Mouse (Mus musculus) lung, embryonic 16.5 days (tissue): ENCODE measurements at regions not wholly inside any gene's neighbourhood (a gene's known extent, or its start where the extent isn't known, plus 50 kb on each side); places are given as distances from the start of the nearest gene placed in this dataset.

ENCODE experiments used
- ATAC-seq: fragments of 200-750 bp; cut with Nextera tagmentation; 2 replicates; pipeline ENCODE4 v1.8.0; 2017; ENCODE audit warnings: low read depth, mild to moderate bottlenecking, moderate library complexity
- H3K27ac ChIP-seq: fragments of 300-500 bp; sonication (generic); 2 replicates; pipeline ENCODE4 v1.5.1; 2014; ENCODE audit warnings: mild to moderate bottlenecking, control low read depth, low read length
- H3K27me3 ChIP-seq: fragments of 300-500 bp; sonication (generic); 2 replicates; pipeline ENCODE4 v1.6.1; 2014; ENCODE audit warnings: low read depth, low read length, mixed read lengths; ENCODE audit not compliant: control insufficient read depth, insufficient read depth
- H3K36me3 ChIP-seq: fragments of 300-500 bp; sonication (generic); 2 replicates; pipeline ENCODE4 v1.6.1; 2014; ENCODE audit warnings: low read length; ENCODE audit not compliant: control insufficient read depth, insufficient read depth
- H3K4me1 ChIP-seq: fragments of 300-500 bp; sonication (generic); replicated peaks from 2 replicates; pipeline ENCODE4 v1.6.1; 2014; ENCODE audit warnings: low read length, mixed read lengths; ENCODE audit not compliant: control insufficient read depth, insufficient read depth
- H3K4me2 ChIP-seq: fragments of 300-500 bp; sonication (generic); 2 replicates; pipeline ENCODE4 v1.6.1; 2014; ENCODE audit warnings: low read depth, low read length, control low read depth
- H3K4me3 ChIP-seq: fragments of 300-500 bp; sonication (generic); 2 replicates; pipeline ENCODE4 v1.5.1; 2014; ENCODE audit warnings: mild to moderate bottlenecking, low read length, control low read depth
- H3K9ac ChIP-seq: fragments of 300-500 bp; sonication (generic); 2 replicates; pipeline ENCODE4 v1.6.1; 2014; ENCODE audit warnings: low read length, control low read depth
- H3K9me3 ChIP-seq: fragments of 300-500 bp; sonication (generic); 2 replicates; pipeline ENCODE4 v1.6.1; 2016; ENCODE audit warnings: low read length; ENCODE audit not compliant: control insufficient read depth
- WGBS: fragments of 180-500 bp; shearing (Covaris S2); extraction: QIAGEN DNeasy Blood & Tissue Kit; methylation state at CpG from one replicate; pipeline ENCODE4 v1.1.7; 2014; 5-methylcytosine and 5-hydroxymethylcytosine counted together

DNA sequence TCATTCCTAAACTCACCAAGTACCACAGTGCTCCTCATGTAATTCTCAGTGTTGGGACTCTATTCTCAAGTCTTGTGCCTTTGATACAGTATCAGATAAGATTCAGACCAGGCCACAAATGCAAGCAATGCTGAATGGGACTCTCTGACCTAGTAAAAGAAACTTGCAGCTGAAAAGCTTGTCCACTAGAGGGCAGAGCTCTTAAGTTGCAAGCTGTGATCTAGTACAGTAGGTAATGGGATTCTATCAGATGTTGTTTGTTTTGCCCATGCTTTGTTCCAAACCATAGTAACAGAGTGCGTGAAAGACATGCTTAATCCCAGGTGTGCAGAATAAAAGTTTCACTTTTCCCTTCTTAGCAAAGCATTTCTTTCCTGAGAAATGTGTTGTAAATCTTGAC is 383.2 kb upstream of the Chrm2 start:
- ATAC-seq: no peak
- 34% methylated on average over 1 of the region's 1 CpGs for WGBS
- Histone ChIP-seq H3K9ac (no peak overlapping the region), H3K4me1 (0 out of 2 replicates have a peak, but pooled peaks cover 3% of the 10 kb centered on the region), H3K4me2 (no peak overlapping the region), H3K36me3 (no peaks in the 10 kb centered on the region), H3K4me3 (no peak overlapping the region), H3K27ac (no peak overlapping the region), H3K9me3 (no peaks in the 10 kb centered on the region), H3K27me3 (no peaks in the 10 kb centered on the region)

- Histone ChIP-seq H3K4me2 (no peak overlapping the region), H3K9me3 (no peaks in the 10 kb centered on the region), H3K36me3 (no peaks in the 10 kb centered on the region), H3K4me1 (0 out of 2 replicates have a peak, but pooled peaks cover 3% of the 10 kb centered on the region), H3K4me3 (no peak overlapping the region), H3K27me3 (no peaks in the 10 kb centered on the region), H3K9ac (no peak overlapping the region), H3K27ac (peak overlapping the region; percentile 43; the same call in 1 of the 2 replicates)
- peak; percentile 86 for ATAC-seq
- WGBS: 32% methylated on average over 3 of the region's 3 CpGs
These were observed 385.8 kb upstream of the Chrm2 start for GRCm38 (mm10) chr6:36002090-36002489.

GRCm38 (mm10) chr6:35988891-35989290 is 399.0 kb upstream of the Chrm2 start:
- H3K4me2 ChIP-seq: no peak overlapping the region
- H3K9ac ChIP-seq: no peak overlapping the region
- no peaks in the 10 kb centered on the region for H3K36me3 ChIP-seq
- H3K4me3 ChIP-seq: no peak overlapping the region
- no peaks in the 10 kb centered on the region for H3K27me3 ChIP-seq
- H3K4me1 ChIP-seq: no peaks in the 10 kb centered on the region
- no peak overlapping the region for H3K27ac ChIP-seq
- H3K9me3 ChIP-seq: no peaks in the 10 kb centered on the region
- 28% methylated on average over 3 of the region's 3 CpGs for WGBS
- peak; percentile 71 for ATAC-seq

- Histone ChIP-seq H3K4me1 (no peaks in the 10 kb centered on the region), H3K4me3 (no peak overlapping the region), H3K4me2 (no peak overlapping the region), H3K27ac (no peak overlapping the region), H3K9me3 (no peaks in the 10 kb centered on the region), H3K27me3 (no peaks in the 10 kb centered on the region), H3K36me3 (no peaks in the 10 kb centered on the region), H3K9ac (no peak overlapping the region)
- no peak for ATAC-seq
- 76% methylated on average over 1 of the region's 1 CpGs for WGBS
These were observed 400.4 kb upstream of the Mtpn start for GRCm38 (mm10) chr6:35940071-35940470.

DNA sequence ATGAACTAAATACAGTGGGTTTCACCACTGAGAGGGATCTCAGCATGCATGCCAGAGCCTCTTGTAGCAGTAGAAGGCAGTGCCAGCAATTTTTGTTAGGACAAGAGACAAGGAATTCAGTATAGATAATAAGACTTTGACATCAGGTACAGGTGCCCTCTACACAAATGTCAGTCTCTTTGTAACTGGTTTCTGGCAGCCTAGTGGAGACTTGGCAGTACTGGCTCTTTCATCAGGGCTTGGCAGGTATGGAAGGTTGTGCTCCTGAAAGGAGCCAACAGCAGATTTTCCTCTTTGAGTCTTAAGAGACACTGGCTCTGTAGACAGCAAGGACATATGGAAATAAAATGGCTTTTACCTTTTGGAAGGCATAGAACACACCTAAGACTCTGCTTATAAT is 384.5 kb upstream of the Mtpn start:
- Histone ChIP-seq H3K4me1 (no peaks in the 10 kb centered on the region), H3K4me2 (no peak overlapping the region), H3K36me3 (no peaks in the 10 kb centered on the region), H3K27ac (no peak overlapping the region), H3K9ac (no peak overlapping the region), H3K27me3 (no peaks in the 10 kb centered on the region), H3K9me3 (no peaks in the 10 kb centered on the region), H3K4me3 (no peak overlapping the region)
- ATAC-seq: no peak

GRCm38 (mm10) chr6:35897990-35898389 is 358.3 kb upstream of the Mtpn start:
- WGBS: 8% methylated on average over 2 of the region's 2 CpGs
- Histone ChIP-seq H3K27me3 (no peaks in the 10 kb centered on the region), H3K9ac (no peak overlapping the region), H3K4me3 (no peak overlapping the region), H3K36me3 (no peaks in the 10 kb centered on the region), H3K4me2 (no peak overlapping the region), H3K27ac (no peak overlapping the region), H3K9me3 (no peaks in the 10 kb centered on the region), H3K4me1 (no peaks in the 10 kb centered on the region)
- ATAC-seq: peak; percentile 52; the same call in 1 of the 2 replicates

DNA sequence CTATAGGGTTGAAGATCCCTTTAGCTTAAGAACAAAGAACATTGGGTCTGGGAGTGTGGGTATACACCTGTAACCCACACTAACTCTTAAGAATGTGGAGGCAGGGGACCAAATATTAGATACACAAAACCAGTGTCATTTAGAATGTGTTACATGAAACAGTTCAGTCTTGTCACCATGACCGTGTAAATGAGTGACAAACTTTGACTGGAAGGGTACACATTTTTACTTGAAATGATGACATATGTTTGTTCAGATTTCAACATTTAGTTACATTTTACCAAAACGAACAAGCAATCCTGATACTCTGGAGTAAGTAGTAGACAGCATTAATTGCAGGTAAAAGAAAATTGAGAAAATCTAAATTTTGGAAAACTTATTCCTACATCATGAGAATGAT is 356.0 kb upstream of the Mtpn start:
- H3K36me3 ChIP-seq: no peaks in the 10 kb centered on the region
- no peak overlapping the region for H3K4me3 ChIP-seq
- H3K4me2 ChIP-seq: no peak overlapping the region
- no peaks in the 10 kb centered on the region for H3K9me3 ChIP-seq
- ATAC-seq: no peak
- no peak overlapping the region for H3K9ac ChIP-seq
- 79% methylated on average over 2 of the region's 2 CpGs for WGBS
- no peaks in the 10 kb centered on the region for H3K27me3 ChIP-seq
- no peaks in the 10 kb centered on the region for H3K4me1 ChIP-seq
- no peak overlapping the region for H3K27ac ChIP-seq

- ATAC-seq: no peak
- 67% methylated on average over 6 of the region's 6 CpGs for WGBS
- Histone ChIP-seq H3K4me3 (no peak overlapping the region), H3K27ac (no peak overlapping the region), H3K4me2 (no peak overlapping the region), H3K27me3 (no peaks in the 10 kb centered on the region), H3K9ac (no peak overlapping the region), H3K9me3 (no peaks in the 10 kb centered on the region), H3K36me3 (no peaks in the 10 kb centered on the region), H3K4me1 (no peaks in the 10 kb centered on the region)
These were observed 335.0 kb upstream of the Mtpn start for GRCm38 (mm10) chr6:35874671-35875070.

DNA sequence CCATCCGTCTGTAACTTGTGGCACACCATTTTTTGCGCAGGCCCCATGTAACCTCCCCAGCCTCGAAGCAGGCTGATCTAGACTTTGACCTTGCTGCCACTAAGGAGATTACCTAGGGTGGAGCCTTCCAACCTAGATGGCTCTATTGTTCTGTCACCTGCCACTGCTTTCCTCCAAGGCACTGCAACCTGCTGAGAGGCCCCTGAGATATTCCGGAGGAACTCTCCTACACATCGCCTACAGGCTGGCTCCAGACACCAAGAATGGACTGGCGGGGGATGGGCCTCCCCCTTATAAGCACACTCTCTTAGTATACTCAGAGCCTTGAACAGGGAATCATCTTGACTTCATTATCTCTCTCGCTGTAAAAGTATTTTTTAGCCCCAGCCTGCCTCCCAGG is 331.7 kb upstream of the Mtpn start:
- WGBS: 64% methylated on average over 7 of the region's 7 CpGs
- H3K4me1 ChIP-seq: no peaks in the 10 kb centered on the region
- no peaks in the 10 kb centered on the region for H3K9me3 ChIP-seq
- H3K4me2 ChIP-seq: no peak overlapping the region
- no peak overlapping the region for H3K4me3 ChIP-seq
- H3K27ac ChIP-seq: no peak overlapping the region
- no peaks in the 10 kb centered on the region for H3K27me3 ChIP-seq
- no peak overlapping the region for H3K9ac ChIP-seq
- no peak for ATAC-seq
- no peaks in the 10 kb centered on the region for H3K36me3 ChIP-seq

- no peak for ATAC-seq
- no peaks in the 10 kb centered on the region for H3K9me3 ChIP-seq
- no peaks in the 10 kb centered on the region for H3K36me3 ChIP-seq
- no peak overlapping the region for H3K27ac ChIP-seq
- no peak overlapping the region for H3K4me3 ChIP-seq
- no peak overlapping the region for H3K4me2 ChIP-seq
- 73% methylated on average over 6 of the region's 6 CpGs for WGBS
- H3K9ac ChIP-seq: no peak overlapping the region
- H3K27me3 ChIP-seq: no peaks in the 10 kb centered on the region
- H3K4me1 ChIP-seq: no peaks in the 10 kb centered on the region
These were observed 324.5 kb upstream of the Mtpn start for GRCm38 (mm10) chr6:35864218-35864617.
